Mouse (Mus musculus): ENCODE data around the gene Negr1.

DNA sequence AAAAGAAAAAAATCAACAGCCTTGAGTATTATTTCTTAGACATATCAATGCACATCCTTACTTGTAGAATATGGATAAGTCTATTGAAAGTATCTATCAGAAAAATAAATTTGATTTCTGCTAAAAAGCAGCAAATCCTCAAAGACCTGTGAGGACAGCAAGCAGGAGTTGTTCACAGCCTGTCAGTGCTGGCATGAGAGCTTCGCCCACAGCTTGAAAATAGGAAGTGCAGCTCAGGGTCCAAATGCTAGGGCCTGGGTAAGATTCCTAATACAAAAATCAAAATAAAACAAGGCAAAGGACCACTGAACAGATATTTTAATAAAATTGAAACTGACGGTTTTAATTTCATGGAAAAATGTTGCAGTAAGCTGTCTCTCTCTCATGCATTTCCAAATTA, 483.0 kb downstream of the Negr1 start:
- TF ChIP-seq POLR2A (IDR thresholded peaks at IDR 0.05; ENCODE audit: insufficient read depth, low read depth, low read length) = no peak
- TF ChIP-seq CTCF (IDR thresholded peaks at IDR 0.05) = no peak
- no peak for TF ChIP-seq EP300 (IDR thresholded peaks at IDR 0.05; ENCODE audit: insufficient read depth, low read depth, low read length)

All from heart, adult 2 months (tissue).